Mouse (Mus musculus): ENCODE measurements around the gene Asb1. TPM values are rescaled to one million over a fixed set of nuclear protein-coding genes. Genes with fewer than 3 reads are reported as not detected.

Gene Asb1
- total and polyA plus RNA-seq, 2 experiments from 2014 or later = 8.6 to 29.3 TPM

- 92% methylated on average over 2 of the region's 2 CpGs for WGBS
- Histone ChIP-seq H3K36me3 (ENCODE audit: insufficient read depth, low read length) (no peaks in the 10 kb centered on the region), H3K27ac (ENCODE audit: low read depth, low read length) (no peak overlapping the region), H3K9me3 (ENCODE audit: low read length) (no peaks in the 10 kb centered on the region), H3K4me3 (ENCODE audit: low read depth, low read length) (no peak overlapping the region), H3K4me1 (ENCODE audit: insufficient read depth, low read length) (0 out of 2 replicates have a peak, but pooled peaks cover 7% of the 10 kb centered on the region), H3K4me2 (ENCODE audit: low read depth, low read length, poor library complexity, severe bottlenecking) (no peak overlapping the region), H3K9ac (replicated peaks; ENCODE audit: low read length, poor library complexity, severe bottlenecking) (no peak overlapping the region), H3K27me3 (ENCODE audit: insufficient read depth, low read length) (no peaks in the 10 kb centered on the region)
- DNase-seq (ENCODE audit: low spot score) (no peak), ATAC-seq (ENCODE audit: low FRiP score) (no peak)
- no peak for TF ChIP-seq CTCF (IDR thresholded peaks at IDR 0.05)
These were observed 61.2 kb downstream of the Asb1 start for GRCm38 (mm10) chr1:91601362-91602096.

GRCm38 (mm10) chr1:91605632-91606031 lies 65.3 kb downstream of the Asb1 start:
- DNase-seq (ENCODE audit: low spot score) (no peak), ATAC-seq (ENCODE audit: low FRiP score) (no peak)
- H3K9ac ChIP-seq (replicated peaks; ENCODE audit: low read length, poor library complexity, severe bottlenecking) = no peak overlapping the region
- H3K4me2 ChIP-seq (ENCODE audit: low read depth, low read length, poor library complexity, severe bottlenecking) = no peak overlapping the region
- H3K36me3 ChIP-seq (ENCODE audit: insufficient read depth, low read length) = no peaks in the 10 kb centered on the region
- H3K27ac ChIP-seq (ENCODE audit: low read depth, low read length) = no peak overlapping the region
- no peak overlapping the region for H3K4me3 ChIP-seq (ENCODE audit: low read depth, low read length)
- H3K27me3 ChIP-seq (ENCODE audit: insufficient read depth, low read length) = no peaks in the 10 kb centered on the region
- H3K4me1 ChIP-seq (ENCODE audit: insufficient read depth, low read length) = 0 out of 2 replicates have a peak, but pooled peaks cover 7% of the 10 kb centered on the region
- 41% methylated on average over 14 of the region's 14 CpGs for WGBS
- no peaks in the 10 kb centered on the region for H3K9me3 ChIP-seq (ENCODE audit: low read length)
- TF ChIP-seq CTCF (IDR thresholded peaks at IDR 0.05) = no peak

- 93% methylated on average over 7 of the region's 7 CpGs for WGBS
- Histone ChIP-seq H3K27ac (ENCODE audit: low read depth, low read length) (no peak overlapping the region), H3K36me3 (ENCODE audit: insufficient read depth, low read length) (no peaks in the 10 kb centered on the region), H3K27me3 (ENCODE audit: insufficient read depth, low read length) (no peaks in the 10 kb centered on the region), H3K4me1 (ENCODE audit: insufficient read depth, low read length) (no peaks in the 10 kb centered on the region), H3K4me2 (ENCODE audit: low read depth, low read length, poor library complexity, severe bottlenecking) (no peak overlapping the region), H3K4me3 (ENCODE audit: low read depth, low read length) (no peak overlapping the region), H3K9ac (replicated peaks; ENCODE audit: low read length, poor library complexity, severe bottlenecking) (no peak overlapping the region), H3K9me3 (ENCODE audit: low read length) (no peaks in the 10 kb centered on the region)
- TF ChIP-seq CTCF (IDR thresholded peaks at IDR 0.05) = no peak
- DNase-seq (ENCODE audit: low spot score) = no peak
- ATAC-seq (ENCODE audit: low FRiP score) = no peak
These were observed 66.4 kb downstream of the Asb1 start for GRCm38 (mm10) chr1:91606701-91607100.

- Histone ChIP-seq H3K4me2 (ENCODE audit: low read depth, low read length, poor library complexity, severe bottlenecking) (no peak overlapping the region), H3K9ac (replicated peaks; ENCODE audit: low read length, poor library complexity, severe bottlenecking) (no peak overlapping the region), H3K36me3 (ENCODE audit: insufficient read depth, low read length) (no peaks in the 10 kb centered on the region), H3K27ac (ENCODE audit: low read depth, low read length) (no peak overlapping the region), H3K27me3 (ENCODE audit: insufficient read depth, low read length) (no peaks in the 10 kb centered on the region), H3K4me3 (ENCODE audit: low read depth, low read length) (no peak overlapping the region), H3K9me3 (ENCODE audit: low read length) (no peaks in the 10 kb centered on the region), H3K4me1 (ENCODE audit: insufficient read depth, low read length) (no peaks in the 10 kb centered on the region)
- WGBS = 88% methylated on average over 6 of the region's 6 CpGs
- DNase-seq (ENCODE audit: low spot score) = no peak
- no peak for TF ChIP-seq CTCF (IDR thresholded peaks at IDR 0.05)
- ATAC-seq (ENCODE audit: low FRiP score) = no peak
These were observed 66.8 kb downstream of the Asb1 start for GRCm38 (mm10) chr1:91607141-91607540.

Other genes starting within 250 kb of the Asb1 start
- 10.6 and 11.3 TPM in 2 replicates for gene Scly, start 242.2 kb upstream of the Asb1 start, total RNA-seq (2014; rRNA removed)
- 10.3 and 10.7 TPM in 2 replicates for gene Scly, start 242.2 kb upstream of the Asb1 start, polyA plus RNA-seq (2015; fragmentation: Nextera tagmentation; extraction: Ambion mirVana)
- 0.19 and 0.27 TPM in 2 replicates for gene Espnl, start 218.5 kb upstream of the Asb1 start, total RNA-seq (2014; rRNA removed)
- 0.23 TPM in 2 replicates for gene Espnl, start 218.5 kb upstream of the Asb1 start, polyA plus RNA-seq (2015; fragmentation: Nextera tagmentation; extraction: Ambion mirVana)
- 0.09 and 0.16 TPM in 2 replicates for gene Klhl30, start 189.5 kb upstream of the Asb1 start, total RNA-seq (2014; rRNA removed)
- 0.10 TPM in 1 of 2 replicates, not detected in the other for gene Klhl30, start 189.5 kb upstream of the Asb1 start, polyA plus RNA-seq (2015; fragmentation: Nextera tagmentation; extraction: Ambion mirVana)
- gene Erfe, start 174.1 kb upstream of the Asb1 start, total RNA-seq (2014; rRNA removed) = 0.11 TPM in 1 of 2 replicates, not detected in the other
- gene Erfe, start 174.1 kb upstream of the Asb1 start, polyA plus RNA-seq (2015; fragmentation: Nextera tagmentation; extraction: Ambion mirVana) = 0.31 and 0.45 TPM in 2 replicates
- gene Ilkap, start 141.7 kb upstream of the Asb1 start, total RNA-seq (2014; rRNA removed) = 58.5 and 97.5 TPM in 2 replicates
- gene Ilkap, start 141.7 kb upstream of the Asb1 start, polyA plus RNA-seq (2015; fragmentation: Nextera tagmentation; extraction: Ambion mirVana) = 114 and 116 TPM in 2 replicates
- 105 and 119 TPM in 2 replicates for gene Hes6, start 126.5 kb upstream of the Asb1 start, total RNA-seq (2014; rRNA removed)
- gene Hes6, start 126.5 kb upstream of the Asb1 start, polyA plus RNA-seq (2015; fragmentation: Nextera tagmentation; extraction: Ambion mirVana) = 111 and 113 TPM in 2 replicates
- 10.5 and 11.3 TPM in 2 replicates for gene Per2, start 81.2 kb upstream of the Asb1 start, total RNA-seq (2014; rRNA removed)
- gene Per2, start 81.2 kb upstream of the Asb1 start, polyA plus RNA-seq (2015; fragmentation: Nextera tagmentation; extraction: Ambion mirVana) = 3.3 and 3.8 TPM in 2 replicates
- gene Traf3ip1, start 45.9 kb upstream of the Asb1 start, total RNA-seq (2014; rRNA removed) = 17.3 and 18.4 TPM in 2 replicates
- 6.1 and 7.0 TPM in 2 replicates for gene Traf3ip1, start 45.9 kb upstream of the Asb1 start, polyA plus RNA-seq (2015; fragmentation: Nextera tagmentation; extraction: Ambion mirVana)